ENCODE assay signal across 20 mouse cellular contexts in genomic region chr7:88271531-88271930, GRCm38 (mm10). TPM values are rescaled to one million over a fixed set of nuclear protein-coding genes. Genes with fewer than 3 reads are reported as not detected.
DNase-seq lines count a peak whose midpoint lies in the region; ATAC-seq and TF ChIP-seq lines count a peak whose summit lies in the region.
"Had no signal": no experiment of that assay in that cellular context is flagged by ENCODE, and none has a peak within 500 bp of the region (broad histone marks: within the 10 kb centered on the region; RNA-seq: fewer than 3 reads in every experiment).

No protein-coding gene starts in this region.

- TF ChIP-seq CTCF in kidney, postnatal 0 days (IDR thresholded peaks at IDR 0.05; ENCODE audit: low read depth), result no peak

- no peak overlapping the region for H3K4me2 ChIP-seq in kidney, postnatal 0 days (ENCODE audit: low read length)
- no peak overlapping the region for H3K4me2 ChIP-seq in stomach, embryonic 15.5 days
- H3K4me2 ChIP-seq: forebrain, embryonic 13.5 days; liver, embryonic 11.5 days; neural tube, embryonic 12.5 days had no signal

- H3K4me1 ChIP-seq in kidney, postnatal 0 days (replicated peaks; ENCODE audit: insufficient read depth, low read length), result peaks cover 4% of the 10 kb centered on the region; the same call in 1 of the 2 replicates
- H3K4me1 ChIP-seq in stomach, embryonic 15.5 days, result 0 out of 2 replicates have a peak, but pooled peaks cover 5% of the 10 kb centered on the region
- no peaks in the 10 kb centered on the region for H3K4me1 ChIP-seq in hindbrain, embryonic 10.5 days (replicated peaks)
- H3K4me1 ChIP-seq: forebrain, embryonic 13.5 days; neural tube, embryonic 12.5 days had no signal

- no peak overlapping the region for H3K9ac ChIP-seq in kidney, postnatal 0 days (ENCODE audit: low read depth, low read length)
- H3K9ac ChIP-seq in stomach, embryonic 15.5 days, result no peak overlapping the region
- H3K9ac ChIP-seq: forebrain, embryonic 13.5 days; neural tube, embryonic 12.5 days had no signal

- no peaks in the 10 kb centered on the region for H3K9me3 ChIP-seq in kidney, postnatal 0 days (replicated peaks; ENCODE audit: low read length)
- no peaks in the 10 kb centered on the region for H3K9me3 ChIP-seq in stomach, embryonic 15.5 days
- H3K9me3 ChIP-seq in hindbrain, embryonic 10.5 days, result no peaks in the 10 kb centered on the region
- H3K9me3 ChIP-seq: forebrain, embryonic 13.5 days; megakaryocyte, embryonic 14.5 days; neural tube, embryonic 12.5 days had no signal

- H3K4me3 ChIP-seq in kidney, postnatal 0 days (replicated peaks; ENCODE audit: low read depth, low read length), result no peak overlapping the region
- no peak overlapping the region for H3K4me3 ChIP-seq in stomach, embryonic 15.5 days (replicated peaks)
- H3K4me3 ChIP-seq in hindbrain, embryonic 10.5 days, result no peak overlapping the region
- H3K4me3 ChIP-seq: forebrain, embryonic 13.5 days; megakaryocyte, embryonic 14.5 days; neural tube, embryonic 12.5 days had no signal

- no peaks in the 10 kb centered on the region for H3K27me3 ChIP-seq in kidney, postnatal 0 days (ENCODE audit: insufficient read depth, low read length)
- no peaks in the 10 kb centered on the region for H3K27me3 ChIP-seq in stomach, embryonic 15.5 days (replicated peaks)
- no peaks in the 10 kb centered on the region for H3K27me3 ChIP-seq in hindbrain, embryonic 10.5 days (ENCODE audit: insufficient read depth, poor library complexity, severe bottlenecking)
- H3K27me3 ChIP-seq: forebrain, embryonic 13.5 days; megakaryocyte, embryonic 14.5 days; neural tube, embryonic 12.5 days had no signal

- peak; percentile 33 for DNase-seq in kidney, postnatal 0 days (ENCODE audit: low spot score)
- DNase-seq in kidney, adult 18-20 months, result no peak
- peak; percentile 64 for DNase-seq in lung, postnatal 25 days (ENCODE audit: low spot score)
- DNase-seq in hindbrain, embryonic 10.5 days (ENCODE audit: low spot score), result no peak
- no peak for DNase-seq in layer of hippocampus, adult 9-11 months
- no peak for DNase-seq in embryo, embryonic 10.5 days (ENCODE audit: low spot score)
- DNase-seq: adrenal gland, adult 2 months; cerebellum, adult 2 months; heart, postnatal 10 days; kidney, postnatal 14 days; right cerebral cortex, postnatal 4 days; thymus, postnatal 4 days had no signal

- WGBS in kidney, postnatal 0 days, result 41% methylated on average over 2 of the region's 2 CpGs
- WGBS in stomach, embryonic 15.5 days, result 32% methylated on average over 2 of the region's 2 CpGs
- WGBS in hindbrain, embryonic 10.5 days, result 63% methylated on average over 2 of the region's 2 CpGs

- no peak for ATAC-seq in kidney, postnatal 0 days (replicated peaks; ENCODE audit: low FRiP score, low read depth)
- ATAC-seq in granulocyte monocyte progenitor cell, adult 5-6 weeks (replicated peaks; ENCODE audit: poor library complexity, severe bottlenecking), result peak; percentile 92
- peak; percentile 73; the same call in 1 of the 2 replicates for ATAC-seq in stomach, embryonic 15.5 days (ENCODE audit: insufficient read depth, low FRiP score, low read depth)
- ATAC-seq: forebrain, embryonic 13.5 days; hindbrain, postnatal 0 days; midbrain, embryonic 16.5 days had no signal

- no peak overlapping the region for H3K27ac ChIP-seq in kidney, postnatal 0 days
- peak overlapping the region; percentile 65 for H3K27ac ChIP-seq in stomach, embryonic 15.5 days
- H3K27ac ChIP-seq in hindbrain, embryonic 10.5 days, result no peak overlapping the region
- H3K27ac ChIP-seq: forebrain, embryonic 13.5 days; hindbrain, postnatal 0 days; neural tube, embryonic 12.5 days had no signal

- H3K36me3 ChIP-seq in kidney, postnatal 0 days (ENCODE audit: insufficient read depth, low read length), result no peaks in the 10 kb centered on the region
- H3K36me3 ChIP-seq in stomach, embryonic 15.5 days, result no peaks in the 10 kb centered on the region
- H3K36me3 ChIP-seq in hindbrain, embryonic 10.5 days, result no peaks in the 10 kb centered on the region
- H3K36me3 ChIP-seq: neural tube, embryonic 12.5 days had no signal

RNA-seq across cellular contexts. Expression of gene Ctsc, which starts 6.4 kb away (rescaled TPM):
- 48.0 and 54.6 TPM in 2 replicates for polyA plus RNA-seq in kidney, postnatal 0 days (2015; fragmentation: Nextera tagmentation; extraction: Ambion mirVana)
- 64.1 and 67.9 TPM in 2 replicates for total RNA-seq in granulocyte monocyte progenitor cell, adult 5-6 weeks (2014; fragmentation: Nextera tagmentation)
- 98.4 and 99.9 TPM in 2 replicates for total RNA-seq in granulocyte monocyte progenitor cell, adult 5-6 weeks (2017)
- polyA plus RNA-seq in stomach, embryonic 15.5 days (2015; fragmentation: Nextera tagmentation; extraction: Ambion mirVana), result 110 and 114 TPM in 2 replicates
- polyA plus RNA-seq in hindbrain, embryonic 10.5 days (2016; fragmentation: Nextera tagmentation; extraction: Ambion mirVana), result 22.1 and 22.2 TPM in 2 replicates

Comparison
In these comparisons a context has a peak if more than half of its experiments do, and no peak if none do; other contexts are left out.
1. DNase-seq: peak in kidney, postnatal 0 days (single experiment) and lung, postnatal 25 days (single experiment); none in kidney, adult 18-20 months (single experiment), hindbrain, embryonic 10.5 days (single experiment), layer of hippocampus, adult 9-11 months (single experiment) and embryo, embryonic 10.5 days (single experiment).